Mouse (Mus musculus) limb, embryonic 12.5 days (tissue): ENCODE measurements at regions not wholly inside any gene's neighbourhood (a gene's known extent, or its start where the extent isn't known, plus 50 kb on each side); places are given as distances from the start of the nearest gene placed in this dataset.
"Not testable (repeated sequence)": the region's sequence is repeated elsewhere in the genome, so short reads cannot be mapped to it uniquely, and the experiment has no call there.

Experiments used
- ATAC-seq: fragments of 200-750 bp; cut with Nextera tagmentation; 2 replicates; pipeline ENCODE4 v1.8.0; 2017; ENCODE audit warnings: low read depth, moderate TSS enrichment; ENCODE audit not compliant: insufficient number of reproducible peaks, insufficient read depth, low FRiP score, low TSS enrichment
- H3K27ac ChIP-seq: fragments of 300-500 bp; sonication (generic); 2 replicates; pipeline ENCODE4 v1.5.1; 2016; ENCODE audit warnings: mild to moderate bottlenecking, moderate library complexity
- H3K27me3 ChIP-seq: fragments of 300-500 bp; sonication (generic); 2 replicates; pipeline ENCODE4 v1.6.1; 2016; ENCODE audit warnings: mild to moderate bottlenecking, moderate library complexity
- H3K36me3 ChIP-seq: fragments of 300-500 bp; sonication (generic); 2 replicates; pipeline ENCODE4 v1.6.1; 2016; ENCODE audit warnings: mild to moderate bottlenecking, moderate library complexity
- H3K4me1 ChIP-seq: fragments of 300-500 bp; sonication (generic); replicated peaks from 2 replicates; pipeline ENCODE4 v1.6.1; 2016
- H3K4me2 ChIP-seq: fragments of 300-500 bp; sonication (generic); 2 replicates; pipeline ENCODE4 v1.6.1; 2016; ENCODE audit warnings: mild to moderate bottlenecking, moderate library complexity
- H3K4me3 ChIP-seq: fragments of 300-500 bp; sonication (generic); replicated peaks from 2 replicates; pipeline ENCODE4 v1.5.1; 2016; ENCODE audit warnings: mild to moderate bottlenecking
- H3K9ac ChIP-seq: fragments of 300-500 bp; sonication (generic); replicated peaks from 2 replicates; pipeline ENCODE4 v1.6.1; 2016; ENCODE audit warnings: mild to moderate bottlenecking, moderate library complexity
- H3K9me3 ChIP-seq: fragments of 300-500 bp; sonication (generic); 2 replicates; pipeline ENCODE4 v1.6.1; 2016; ENCODE audit warnings: mild to moderate bottlenecking, moderate library complexity
- WGBS: fragments of 180-500 bp; shearing (Covaris S2); methylation state at CpG from one replicate; pipeline ENCODE4 v1.1.7; 2016; 5-methylcytosine and 5-hydroxymethylcytosine counted together

GRCm38 (mm10) chr17:4884761-4885160 lies 109.4 kb upstream of the Arid1b start:
- no peak overlapping the region for H3K4me2 ChIP-seq
- 65% methylated on average over 3 of the region's 3 CpGs for WGBS

GRCm38 (mm10) chr17:4887331-4887730 lies 106.8 kb upstream of the Arid1b start:
- H3K27me3 ChIP-seq, H3K9ac ChIP-seq, H3K4me3 ChIP-seq, ATAC-seq, H3K36me3 ChIP-seq, H3K9me3 ChIP-seq, H3K4me1 ChIP-seq, H3K27ac ChIP-seq, H3K4me2 ChIP-seq: not testable (repeated sequence)
- WGBS, result 87% methylated on average over 12 of the region's 12 CpGs

More at GRCm38 (mm10) chr17:4884761-4885160, 109.4 kb upstream of the Arid1b start:
- no peaks in the 10 kb centered on the region for H3K36me3 ChIP-seq
- no peak overlapping the region for H3K9ac ChIP-seq
- ATAC-seq, result no peak
- no peak overlapping the region for H3K27ac ChIP-seq
- H3K27me3 ChIP-seq, result no peaks in the 10 kb centered on the region
- no peak overlapping the region for H3K4me3 ChIP-seq
- H3K9me3 ChIP-seq, result no peaks in the 10 kb centered on the region
- no peaks in the 10 kb centered on the region for H3K4me1 ChIP-seq

GRCm38 (mm10) chr17:4889577-4889976 lies 104.6 kb upstream of the Arid1b start:
- H3K4me3 ChIP-seq, result no peak overlapping the region
- no peak for ATAC-seq
- H3K9ac ChIP-seq, result no peak overlapping the region
- H3K9me3 ChIP-seq, result no peaks in the 10 kb centered on the region
- H3K27me3 ChIP-seq, result no peaks in the 10 kb centered on the region
- 65% methylated on average over 2 of the region's 2 CpGs for WGBS
- no peaks in the 10 kb centered on the region for H3K36me3 ChIP-seq
- no peaks in the 10 kb centered on the region for H3K4me1 ChIP-seq
- no peak overlapping the region for H3K27ac ChIP-seq
- no peak overlapping the region for H3K4me2 ChIP-seq

DNA sequence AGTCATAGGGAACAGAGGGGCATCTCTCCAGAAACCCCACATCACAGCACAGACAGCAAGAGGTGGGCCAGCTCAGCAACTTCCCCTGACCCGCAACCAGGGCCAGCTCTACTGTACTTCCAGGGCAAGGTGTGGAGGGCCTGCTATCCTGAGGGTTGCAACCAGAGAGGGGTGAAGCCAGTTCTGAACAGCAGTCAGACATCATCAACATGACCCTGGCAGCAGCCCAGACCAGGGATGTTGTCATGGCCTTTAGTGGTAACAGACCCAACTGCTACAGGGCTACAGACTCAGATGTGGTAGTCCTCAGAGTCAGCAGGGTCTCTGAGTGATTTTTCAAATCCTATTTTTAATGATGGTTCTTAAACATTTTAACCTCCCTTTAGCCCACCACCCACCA lies 104.0 kb upstream of the Arid1b start:
- no peak for ATAC-seq
- H3K27me3 ChIP-seq, result no peaks in the 10 kb centered on the region
- no peaks in the 10 kb centered on the region for H3K36me3 ChIP-seq
- WGBS, result 89% methylated on average over 1 of the region's 1 CpGs
- H3K4me3 ChIP-seq, result no peak overlapping the region
- H3K27ac ChIP-seq, result no peak overlapping the region
- no peaks in the 10 kb centered on the region for H3K9me3 ChIP-seq
- H3K4me1 ChIP-seq, result no peaks in the 10 kb centered on the region
- no peak overlapping the region for H3K9ac ChIP-seq
- no peak overlapping the region for H3K4me2 ChIP-seq

DNA sequence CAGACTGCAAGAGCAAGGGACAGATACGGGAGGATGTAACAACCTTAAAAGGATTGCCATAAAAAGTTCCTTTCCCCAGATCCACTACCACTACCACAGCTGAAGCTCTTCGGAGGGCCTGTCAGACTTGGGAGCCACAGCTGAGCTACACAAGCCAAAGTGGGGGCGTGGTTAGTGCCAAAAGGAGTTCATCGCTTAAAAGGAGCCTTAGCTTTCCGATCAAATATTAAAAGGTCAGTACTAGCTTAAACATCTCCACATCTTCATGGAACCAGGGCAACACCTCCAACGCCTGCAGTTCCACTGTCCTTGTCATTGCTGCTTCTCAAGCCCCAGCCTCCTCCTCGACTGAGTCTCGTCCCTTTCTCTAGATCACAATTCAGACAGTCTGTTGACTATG lies 102.6 kb upstream of the Arid1b start:
- Histone ChIP-seq H3K9ac (no peak overlapping the region), H3K9me3 (no peaks in the 10 kb centered on the region), H3K27ac (no peak overlapping the region), H3K4me1 (no peaks in the 10 kb centered on the region), H3K4me3 (no peak overlapping the region), H3K27me3 (no peaks in the 10 kb centered on the region), H3K36me3 (no peaks in the 10 kb centered on the region), H3K4me2 (no peak overlapping the region)
- 91% methylated on average over 8 of the region's 8 CpGs for WGBS
- ATAC-seq, result no peak

GRCm38 (mm10) chr17:4894756-4895330 lies 99.3 kb upstream of the Arid1b start:
- not testable (repeated sequence) for H3K36me3 ChIP-seq, H3K27me3 ChIP-seq, ATAC-seq, H3K27ac ChIP-seq, H3K4me3 ChIP-seq, H3K4me2 ChIP-seq, H3K9me3 ChIP-seq, H3K9ac ChIP-seq, H3K4me1 ChIP-seq
- WGBS, result 91% methylated on average over 10 of the region's 10 CpGs

- ATAC-seq, result no peak
- no peak overlapping the region for H3K4me2 ChIP-seq
- no peaks in the 10 kb centered on the region for H3K9me3 ChIP-seq
- H3K4me1 ChIP-seq, result no peaks in the 10 kb centered on the region
- no peaks in the 10 kb centered on the region for H3K27me3 ChIP-seq
- no peaks in the 10 kb centered on the region for H3K36me3 ChIP-seq
- WGBS, result 85% methylated on average over 3 of the region's 3 CpGs
- no peak overlapping the region for H3K4me3 ChIP-seq
- H3K9ac ChIP-seq, result no peak overlapping the region
- H3K27ac ChIP-seq, result no peak overlapping the region
These were observed 91.0 kb upstream of the Arid1b start for GRCm38 (mm10) chr17:4903129-4903528.

DNA sequence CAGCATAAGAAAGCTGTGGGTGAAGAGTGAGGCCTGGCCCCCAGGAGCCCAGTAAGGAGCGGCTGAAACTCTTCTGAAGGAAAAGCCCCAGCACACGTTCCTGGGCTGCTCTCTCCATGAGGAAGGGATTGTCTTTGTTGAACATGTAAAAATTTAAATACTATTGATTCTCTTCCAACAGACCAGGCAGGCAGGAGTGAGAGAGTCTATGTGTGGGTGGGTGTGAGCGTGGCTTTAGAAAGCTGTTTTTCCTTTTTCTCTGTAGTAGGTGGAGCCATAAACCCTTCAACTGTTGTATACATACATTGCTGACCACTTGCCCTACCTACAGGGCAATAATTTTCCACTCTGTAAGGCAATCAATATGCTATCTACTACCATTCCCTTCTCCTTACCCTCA lies 87.6 kb upstream of the Arid1b start:
- Histone ChIP-seq H3K36me3 (no peaks in the 10 kb centered on the region), H3K4me3 (no peak overlapping the region), H3K9me3 (no peaks in the 10 kb centered on the region), H3K9ac (no peak overlapping the region), H3K4me2 (no peak overlapping the region), H3K27ac (peak overlapping the region; percentile 43; the same call in 1 of the 2 replicates), H3K4me1 (no peaks in the 10 kb centered on the region), H3K27me3 (no peaks in the 10 kb centered on the region)
- no peak for ATAC-seq
- WGBS, result 55% methylated on average over 3 of the region's 3 CpGs

DNA sequence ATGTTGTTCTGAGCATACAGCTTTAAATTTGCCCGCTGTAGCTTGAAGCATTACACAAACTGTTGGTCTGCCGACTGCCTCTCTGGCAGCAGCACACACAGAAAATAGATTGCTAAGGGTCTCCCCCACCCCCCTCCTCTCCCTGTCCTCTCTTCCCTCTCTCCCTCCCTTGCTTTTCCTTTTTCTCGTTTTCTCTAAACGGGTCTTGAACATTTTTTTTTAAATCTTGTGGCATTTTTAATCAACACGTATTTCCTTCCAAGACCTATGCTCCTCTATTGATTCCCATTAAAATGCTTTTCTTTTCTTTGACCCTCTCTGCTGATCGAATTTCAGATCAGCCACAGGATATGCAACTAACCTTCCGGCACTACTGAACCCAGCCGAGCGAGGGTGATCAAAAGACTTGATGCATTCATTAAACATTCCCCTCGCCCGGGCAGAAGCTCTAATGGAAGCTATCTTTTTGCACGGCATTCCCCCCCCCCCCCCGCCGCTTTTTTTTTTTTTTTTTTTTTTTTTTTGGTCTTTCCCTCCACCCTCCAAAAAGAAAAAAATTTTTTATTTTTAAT lies 86.9 kb upstream of the Arid1b start:
- Histone ChIP-seq H3K27ac (peak overlapping the region; percentile 98), H3K9ac (peak overlapping the region; percentile 55), H3K36me3 (no peaks in the 10 kb centered on the region), H3K4me1 (no peaks in the 10 kb centered on the region), H3K4me3 (peak overlapping the region; percentile 51), H3K27me3 (no peaks in the 10 kb centered on the region), H3K9me3 (no peaks in the 10 kb centered on the region), H3K4me2 (peak overlapping the region; percentile 67)
- 0 out of 2 replicates have a peak, but pooled peaks have one; percentile 29 for ATAC-seq
- WGBS, result under 1% methylated on average over 14 of the region's 14 CpGs

GRCm38 (mm10) chr17:4907841-4908571 lies 86.1 kb upstream of the Arid1b start:
- ATAC-seq, result peak; percentile 95
- WGBS, result under 1% methylated on average over 85 of the region's 85 CpGs
- Histone ChIP-seq H3K36me3 (no peaks in the 10 kb centered on the region), H3K4me1 (no peaks in the 10 kb centered on the region), H3K27me3 (no peaks in the 10 kb centered on the region), H3K4me3 (peak overlapping the region; percentile 51), H3K4me2 (peak overlapping the region; percentile 67), H3K27ac (peak overlapping the region; percentile 98), H3K9ac (peak overlapping the region; percentile 81), H3K9me3 (no peaks in the 10 kb centered on the region)

DNA sequence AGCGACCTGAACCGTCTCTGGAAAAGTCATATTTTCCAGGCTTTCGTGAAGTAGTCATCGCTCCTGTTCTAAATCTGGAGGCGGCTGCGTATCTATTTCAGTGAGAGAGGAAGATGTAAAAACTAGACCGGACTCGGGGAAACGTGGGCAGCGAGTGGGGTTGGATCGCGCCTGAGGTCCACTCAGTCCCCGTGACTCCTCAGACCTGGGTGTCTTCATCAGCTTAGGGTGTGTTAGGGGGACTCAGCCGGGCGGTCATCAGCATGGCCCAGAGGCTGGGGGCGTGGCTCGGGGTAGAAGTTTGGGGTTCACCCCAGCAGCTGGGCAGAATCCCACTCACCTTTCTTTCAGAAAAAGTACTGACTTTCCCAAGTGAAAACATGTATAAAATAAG lies 85.6 kb upstream of the Arid1b start:
- H3K27ac ChIP-seq, result peak overlapping the region; percentile 98
- H3K4me2 ChIP-seq, result peak overlapping the region; percentile 67
- H3K9ac ChIP-seq, result peak overlapping the region; percentile 81
- WGBS, result 1% methylated on average over 17 of the region's 17 CpGs
- H3K4me3 ChIP-seq, result peak overlapping the region; percentile 51
- no peaks in the 10 kb centered on the region for H3K36me3 ChIP-seq
- H3K9me3 ChIP-seq, result no peaks in the 10 kb centered on the region
- no peaks in the 10 kb centered on the region for H3K27me3 ChIP-seq
- ATAC-seq, result peak; percentile 40; the same call in 1 of the 2 replicates
- no peaks in the 10 kb centered on the region for H3K4me1 ChIP-seq
